Mouse (Mus musculus) neural tube, embryonic 10.5 days (tissue): ENCODE results near the gene Mfsd4b1.

Experiments used
- DNase-seq: peaks from one replicate; pipeline ENCODE4 v3.0.0-alpha.2; 2017; ENCODE audit warnings: low spot score; ENCODE audit errors: extremely low spot score

Gene Mfsd4b1

DNA sequence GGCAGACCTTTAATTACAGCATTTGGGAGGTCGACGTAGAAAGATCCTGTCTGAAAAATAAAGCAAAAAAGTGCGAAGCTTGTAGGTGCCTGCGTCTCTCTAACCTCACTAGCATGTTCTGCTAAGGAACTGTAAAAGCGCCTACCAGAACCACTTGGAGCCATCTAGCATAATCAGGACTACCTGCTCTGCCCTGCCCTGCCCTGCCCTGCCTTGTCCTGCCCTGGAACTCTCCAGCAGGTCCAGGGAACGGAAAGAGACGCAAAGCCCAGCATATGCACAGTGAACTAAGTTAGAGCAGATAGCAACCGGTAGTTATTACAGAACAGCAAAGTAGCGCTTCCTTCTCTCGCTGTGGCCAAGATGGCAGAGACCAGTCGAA is 64.6 kb downstream of the Mfsd4b1 start:
- no peak for DNase-seq

- DNase-seq: peak; percentile 92
Observed at GRCm38 (mm10) chr10:39959761-39960440, 65.2 kb downstream of the Mfsd4b1 start, which contains the start of gene Mfsd4b3. TSS of gene Mfsd4b3 (minus strand) at chr10:39960153.

- DNase-seq: no peak
Observed at GRCm38 (mm10) chr10:39958266-39958665, 66.8 kb downstream of the Mfsd4b1 start.

DNA sequence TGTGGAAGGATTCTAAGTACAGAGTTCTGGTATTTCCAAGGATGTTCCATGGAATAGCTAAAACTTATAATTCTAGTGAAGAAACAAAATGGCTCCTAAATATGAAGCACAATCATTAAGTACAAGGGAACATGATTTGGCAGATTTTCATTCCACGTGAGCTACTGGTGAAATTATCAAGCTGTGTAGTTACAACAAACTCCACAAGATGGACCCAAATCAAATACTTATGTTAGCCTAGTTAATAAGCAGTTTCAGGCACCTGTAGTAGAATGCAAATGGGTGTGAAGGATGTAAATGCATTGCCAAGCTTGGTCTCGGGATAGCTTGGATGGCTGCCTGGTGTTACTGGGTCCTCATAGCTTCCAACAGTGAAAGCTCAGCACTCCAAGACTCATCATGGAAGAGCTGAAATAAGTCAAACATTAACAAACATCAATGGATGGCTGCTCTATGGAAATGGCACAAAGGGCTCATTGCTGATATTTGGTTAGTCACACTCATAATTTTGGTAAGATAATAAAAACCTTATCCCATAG is 68.7 kb downstream of the Mfsd4b1 start:
- DNase-seq: no peak

DNA sequence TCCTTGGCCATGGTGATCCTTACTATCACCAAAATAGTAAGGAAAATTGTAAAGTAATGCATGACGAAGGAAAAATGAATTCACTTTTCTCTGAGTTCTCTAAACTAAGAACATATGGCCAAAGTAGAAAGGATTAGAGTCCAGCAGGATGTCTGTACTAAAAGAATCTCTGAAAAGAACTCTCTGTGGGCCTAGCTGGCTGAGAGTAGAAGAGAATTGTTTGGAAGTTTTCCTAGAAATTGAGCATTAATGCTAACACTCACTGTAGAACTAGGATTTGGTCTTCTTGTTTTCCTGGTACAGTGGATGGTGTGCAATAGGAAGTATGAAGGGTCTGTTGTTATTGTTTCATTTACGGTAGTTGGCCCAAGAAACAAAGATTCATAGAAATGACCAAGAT is 69.9 kb downstream of the Mfsd4b1 start:
- DNase-seq: no peak
